Mouse (Mus musculus) kidney, postnatal 10 days (tissue): ENCODE data around the gene Pdgfb.

Experiments
- DNase-seq: peaks from one replicate; pipeline ENCODE4 v3.0.0; 2021; ENCODE audit warnings: mixed read lengths

Gene Pdgfb

DNA sequence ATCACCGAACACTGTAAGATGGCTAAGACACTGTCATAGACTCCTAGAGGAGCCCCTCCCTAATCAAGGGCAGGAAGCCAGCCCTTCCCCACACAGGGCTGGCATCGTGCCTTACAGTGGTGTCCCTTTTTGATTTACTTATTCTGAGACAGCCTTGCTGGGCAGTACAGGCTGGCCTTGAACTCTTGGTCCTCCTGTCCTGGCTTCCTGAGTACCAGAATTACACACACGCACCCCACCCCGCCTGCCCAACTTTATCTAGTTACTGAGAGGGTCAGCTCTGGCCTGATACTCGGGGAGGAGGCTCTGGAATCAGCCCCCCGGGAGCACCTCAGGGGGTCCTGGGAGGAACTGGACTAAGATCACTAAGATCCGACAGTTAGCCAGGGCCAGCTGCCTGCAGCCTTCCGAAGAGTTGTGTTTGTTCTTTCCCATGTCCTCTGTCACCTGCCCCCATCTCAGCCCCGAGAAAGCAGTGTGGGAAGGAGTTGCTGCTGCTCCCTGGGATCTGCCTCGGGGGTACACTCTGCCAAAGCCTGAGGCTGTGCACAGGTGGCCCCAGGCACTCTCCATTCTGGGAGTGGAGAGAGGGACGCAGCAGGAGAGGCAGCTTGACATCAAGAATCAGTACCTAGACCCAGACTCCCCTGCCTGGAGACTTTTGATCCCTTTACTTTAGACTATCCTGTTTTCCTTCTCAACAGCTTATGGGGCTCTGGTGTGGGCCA lies 62.1 kb downstream of the Pdgfb start:
- peak; percentile 81 for DNase-seq

DNA sequence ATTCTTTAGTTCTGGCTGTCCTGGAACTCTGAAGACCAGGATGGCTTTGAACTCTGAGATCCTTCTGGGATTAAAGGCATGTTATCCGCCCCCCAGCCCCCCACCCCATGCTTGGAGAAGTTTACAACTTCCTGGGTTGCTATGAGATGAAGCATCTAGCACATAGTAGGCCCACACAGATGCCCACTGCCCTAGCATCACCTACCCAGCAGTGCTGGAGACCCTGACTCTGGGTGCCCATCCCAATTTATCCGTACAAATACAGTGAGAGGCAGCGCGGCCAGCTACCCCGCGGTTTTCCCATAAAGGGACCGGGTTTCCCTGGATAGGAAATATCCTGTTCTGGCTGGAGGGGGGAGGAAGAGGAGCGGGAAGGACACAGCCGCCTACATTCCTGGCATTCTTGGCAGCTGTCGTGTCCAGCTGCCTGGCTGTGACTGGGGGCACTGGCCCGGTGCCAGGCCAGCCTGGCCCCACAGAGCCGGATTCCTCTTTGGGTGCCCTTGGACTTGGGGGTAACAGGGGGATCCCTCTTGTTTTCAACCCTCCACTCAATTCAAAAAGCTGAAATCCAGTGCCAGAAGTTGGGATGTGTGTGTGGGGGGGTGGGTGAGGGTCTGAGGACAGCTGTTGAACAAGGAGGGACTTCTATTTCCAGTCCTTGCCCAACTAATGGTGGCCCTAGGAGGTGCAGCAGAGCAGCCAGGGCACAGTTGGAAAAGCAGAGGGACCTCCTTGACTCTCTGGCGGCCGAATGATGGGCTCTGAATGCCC lies 62.9 kb downstream of the Pdgfb start:
- peak; percentile 84 for DNase-seq

DNA sequence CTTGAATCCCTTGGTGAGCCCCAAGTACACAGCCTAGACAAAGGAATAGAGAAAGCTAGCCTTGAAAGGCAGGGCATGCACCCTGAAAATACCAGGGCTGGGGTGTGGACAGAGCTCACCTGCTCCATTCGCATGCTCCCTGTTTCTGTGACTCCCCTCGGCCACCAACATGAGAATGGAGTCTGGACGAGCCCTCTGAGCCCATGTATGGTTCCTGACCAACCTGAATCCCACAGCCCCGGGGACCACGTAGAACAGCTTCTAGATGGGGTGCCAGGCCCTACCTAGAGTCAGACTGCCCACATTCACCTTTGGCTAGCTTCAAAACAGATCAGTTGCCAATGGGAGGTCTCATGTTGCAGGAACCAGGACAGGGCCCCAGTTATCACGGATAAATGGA lies 63.6 kb downstream of the Pdgfb start:
- peak; percentile 12 for DNase-seq

DNA sequence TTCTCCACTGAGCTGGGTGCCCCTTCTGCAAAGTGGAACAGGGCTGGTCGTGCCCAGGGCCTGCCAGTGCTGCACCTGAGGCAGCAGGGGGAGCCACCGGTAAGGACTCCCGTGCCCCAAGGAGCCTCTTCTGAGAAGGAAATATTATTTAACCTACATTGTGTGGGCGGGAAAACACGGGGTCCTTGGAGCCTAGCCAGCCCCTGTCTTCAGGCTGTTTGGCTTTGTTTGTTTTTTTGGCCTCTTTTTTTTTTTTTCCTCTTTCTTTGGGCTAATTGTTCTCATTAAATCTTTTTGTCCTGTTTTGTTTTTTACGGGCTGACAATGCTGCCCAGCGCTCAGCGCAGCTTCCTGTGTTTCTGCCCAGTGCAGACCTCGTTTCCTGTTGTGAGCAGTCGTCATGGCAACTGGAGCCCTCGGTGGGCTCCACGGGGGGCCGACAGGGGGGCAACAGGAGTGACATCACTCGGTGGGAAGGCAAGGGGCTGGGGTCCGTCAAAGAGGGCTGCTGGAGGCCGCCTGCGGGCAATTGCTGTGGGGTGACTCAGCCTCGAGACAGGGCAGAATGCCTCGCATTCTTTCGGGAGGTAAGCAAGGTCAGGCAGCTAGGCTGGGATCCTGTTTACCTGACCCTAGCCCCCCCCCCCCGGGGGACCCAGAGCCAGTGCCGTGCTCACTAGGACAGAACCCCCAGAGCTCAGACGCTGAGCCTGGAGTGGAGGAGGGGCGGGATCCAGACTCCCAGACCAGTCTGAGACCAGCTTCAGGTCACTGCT lies 64.3 kb downstream of the Pdgfb start:
- DNase-seq: peak; percentile 86

DNA sequence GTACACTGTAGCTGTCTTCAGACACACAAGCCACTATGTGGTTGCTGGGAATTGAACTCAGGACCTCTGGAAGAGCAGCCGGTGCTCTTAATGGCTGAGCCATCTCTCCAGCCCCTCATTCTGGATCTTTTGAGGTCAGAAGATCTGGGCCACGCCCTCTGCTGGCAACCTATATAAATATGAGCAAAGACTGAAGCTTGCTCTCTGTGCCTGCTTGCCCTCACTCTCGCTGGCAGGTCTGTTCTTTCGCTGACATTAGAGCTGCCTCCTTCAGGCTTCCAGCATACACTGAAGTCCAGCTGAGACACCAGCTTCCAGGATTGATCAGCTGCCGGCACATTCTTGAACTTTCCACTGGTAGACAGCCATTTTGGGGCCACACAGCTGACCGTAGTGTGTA lies 67.1 kb downstream of the Pdgfb start:
- no peak for DNase-seq

DNA sequence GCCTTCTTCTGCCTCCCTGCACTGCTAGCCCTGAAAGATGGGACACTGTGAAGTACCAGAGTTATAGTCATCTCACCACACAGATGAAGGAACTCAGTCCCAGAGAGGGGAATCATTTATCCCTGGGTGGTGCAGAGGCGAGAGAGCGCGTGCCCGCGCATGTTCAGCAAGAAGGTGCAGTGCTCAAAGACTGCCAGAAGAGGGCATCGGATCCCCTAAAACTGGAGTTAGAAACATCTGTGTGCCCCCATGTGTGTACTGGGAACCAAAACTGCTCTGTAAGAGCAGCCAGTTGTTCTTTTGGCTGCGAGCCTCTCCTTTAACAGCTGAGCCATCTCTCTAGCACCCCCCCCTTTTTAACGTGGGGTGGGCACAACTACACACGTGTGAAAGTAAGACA lies 68.0 kb downstream of the Pdgfb start:
- peak; percentile 54 for DNase-seq

DNA sequence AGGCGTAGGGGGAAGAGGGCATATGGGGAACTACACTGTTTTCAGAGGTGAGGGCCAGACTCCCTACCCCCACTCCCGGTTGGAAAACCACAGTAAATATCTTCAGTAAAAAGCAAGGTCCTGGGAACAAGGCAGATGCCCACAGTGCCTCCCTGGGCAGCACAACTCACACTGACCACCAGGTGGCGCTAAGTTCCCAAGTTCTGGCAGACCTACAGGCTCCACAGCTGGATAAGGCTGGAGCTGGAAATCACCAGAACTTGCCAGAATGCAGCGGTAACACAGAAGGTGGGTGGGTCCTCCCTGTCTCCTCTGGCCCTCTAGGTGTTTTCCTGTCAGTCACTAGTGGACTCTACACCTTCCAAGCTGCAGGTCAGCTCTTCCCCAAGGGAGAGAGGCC lies 68.8 kb downstream of the Pdgfb start:
- peak; percentile 94 for DNase-seq
